Mouse (Mus musculus) spleen, adult 2 months (tissue): ENCODE results near the gene Sertad2.

ENCODE experiments used
- CTCF ChIP-seq: fragments of 200-500 bp; IDR thresholded peaks from 2 replicates; pipeline ENCODE4 v1.5.1; 2011; ENCODE audit warnings: mild to moderate bottlenecking, inconsistent platforms; ENCODE audit not compliant: insufficient read depth, insufficient read length, insufficient replicate concordance; ENCODE audit errors: extremely low read depth
- POLR2A ChIP-seq: fragments of 200-500 bp; IDR thresholded peaks from 2 replicates; pipeline ENCODE4 v1.6.1; 2011; ENCODE audit warnings: low read depth, low read length, inconsistent platforms

DNA sequence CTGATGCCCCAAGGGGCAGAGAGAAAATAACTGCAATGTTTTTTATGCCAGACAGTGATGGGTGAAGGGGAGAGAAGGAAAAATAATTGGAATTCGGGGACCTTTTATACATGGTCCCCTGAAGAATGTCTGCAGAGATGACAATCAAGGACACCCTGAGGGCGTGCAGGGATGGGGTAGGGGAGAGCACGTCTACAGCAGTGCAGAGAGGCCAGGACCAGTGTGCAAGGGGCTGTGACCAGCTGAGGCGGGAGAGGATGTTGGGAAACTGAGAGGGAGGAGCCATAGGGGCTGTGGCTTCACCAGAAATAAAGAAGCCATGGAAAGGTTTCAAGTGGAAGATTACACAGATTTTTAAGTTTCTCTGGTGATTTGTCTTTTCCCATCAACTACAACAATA lies 20.3 kb upstream of the Sertad2 start:
- TF ChIP-seq CTCF (no peak), POLR2A (no peak)
